Mouse (Mus musculus): ENCODE results near the gene Prr36. TPM values are rescaled to one million over a fixed set of nuclear protein-coding genes. Genes with fewer than 3 reads are reported as not detected.

Gene Prr36
- total and polyA plus RNA-seq, 3 experiments = 0.08 to 0.58 TPM; not detected in 1

DNA sequence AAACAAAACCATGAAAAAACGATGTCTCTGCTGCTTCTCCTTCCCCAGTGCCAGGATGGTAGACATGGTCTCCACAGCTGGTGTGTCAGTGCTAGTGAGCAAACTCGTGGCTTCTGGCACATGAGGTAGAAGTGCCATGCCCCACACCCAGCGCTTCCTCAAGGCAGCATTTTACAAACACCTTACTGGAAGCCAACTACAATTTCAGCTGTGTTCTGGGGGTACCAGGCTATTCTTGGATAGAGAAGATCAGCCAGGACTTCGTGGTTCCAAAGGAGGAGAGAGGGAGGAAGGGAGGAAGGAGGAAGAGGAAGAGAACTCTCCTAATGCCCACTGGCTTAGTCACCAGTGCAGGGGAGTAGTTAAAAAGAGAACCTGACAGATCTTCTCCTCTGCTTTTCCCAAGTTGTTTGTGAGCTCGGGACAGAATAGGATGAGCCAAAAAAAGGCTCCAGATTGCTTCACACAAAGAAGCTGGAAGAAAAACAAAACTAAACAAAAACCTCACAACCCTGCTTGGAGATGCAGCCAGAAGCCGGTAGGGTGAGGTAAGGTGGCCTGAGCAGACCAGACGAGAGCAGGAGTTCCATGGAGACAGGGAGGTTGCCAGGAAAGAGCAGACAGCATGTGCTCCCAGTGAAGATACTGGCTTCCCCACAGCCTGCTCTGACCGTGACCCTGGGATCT is 46.0 kb upstream of the Prr36 start:
- H3K79me2 ChIP-seq (ENCODE audit: control insufficient read depth, insufficient read depth, low read length, poor library complexity) = no peaks in the 10 kb centered on the region

GRCm38 (mm10) chr8:4259805-4260170 is 42.5 kb upstream of the Prr36 start:
- H3K4me1 ChIP-seq (ENCODE audit: control insufficient read depth in 1 of 2, insufficient read depth in 2 of 2, low read length in 2 of 2) = peaks cover 0 to 5% of the 10 kb centered on the region in 2 experiments; a peak in 2 of 4 replicates
- no peaks in the 10 kb centered on the region for H3K9me3 ChIP-seq (replicated peaks; ENCODE audit: insufficient read depth, low read length)
- no peak overlapping the region for H3K9ac ChIP-seq (ENCODE audit: control insufficient read depth, low read depth, low read length, poor library complexity, severe bottlenecking)
- peaks cover 3% of the 10 kb centered on the region in 2 experiments; a peak in 3 of 4 replicates for H3K36me3 ChIP-seq (ENCODE audit: control insufficient read depth in 1 of 2, insufficient read depth in 2 of 2, low read length in 2 of 2)
- DNase-seq (ENCODE audit: low read depth, low spot score) = no peak
- H3K27me3 ChIP-seq (ENCODE audit: control insufficient read depth in 1 of 2, insufficient read depth in 2 of 2, low read length in 2 of 2) = no peaks in the 10 kb centered on the region
- H3K79me2 ChIP-seq (ENCODE audit: control insufficient read depth, insufficient read depth, low read length, poor library complexity) = no peaks in the 10 kb centered on the region
- H3K27ac ChIP-seq (ENCODE audit: control insufficient read depth, low read depth, low read length) = no peak overlapping the region
- no peak for TF ChIP-seq CTCF (IDR thresholded peaks at IDR 0.05 in 2 of 3, conservative IDR thresholded peaks at IDR 0.05 in 1 of 3; ENCODE audit: control insufficient read depth in 1 of 3, insufficient read depth in 1 of 3, low read depth in 2 of 3, low read length in 3 of 3, poor library complexity in 1 of 3, severe bottlenecking in 1 of 3)
- TF ChIP-seq NELFE (IDR thresholded peaks at IDR 0.05; ENCODE audit: low read depth, low read length) = no peak
- TF ChIP-seq USF1 (IDR thresholded peaks at IDR 0.05; ENCODE audit: low read depth, low read length) = no peak
- TF ChIP-seq POLR2A (IDR thresholded peaks at IDR 0.05; ENCODE audit: control insufficient read depth in 1 of 2, insufficient read depth in 1 of 2, low read depth in 1 of 2, low read length in 2 of 2, poor library complexity in 1 of 2) = no peak
- TF ChIP-seq MEF2A (IDR thresholded peaks at IDR 0.05; ENCODE audit: extremely low read depth, insufficient replicate concordance, low read depth, low read length, poor library complexity, severe bottlenecking) = no peak
- no peak for TF ChIP-seq TCF12 (IDR thresholded peaks at IDR 0.05; ENCODE audit: low read depth, low read length)
- no peak overlapping the region for H3K4me3 ChIP-seq (ENCODE audit: control insufficient read depth in 1 of 2, insufficient read depth in 1 of 2, low read depth in 2 of 2, low read length in 2 of 2)

More for the DNA sequence above, 46.0 kb upstream of the Prr36 start:
- H3K4me1 ChIP-seq (ENCODE audit: control insufficient read depth in 1 of 2, insufficient read depth in 2 of 2, low read length in 2 of 2) = peaks cover 0 to 4% of the 10 kb centered on the region in 2 experiments; a peak in 2 of 4 replicates
- no peak overlapping the region for H3K27ac ChIP-seq (ENCODE audit: control insufficient read depth, low read depth, low read length)
- no peak for DNase-seq (ENCODE audit: low read depth, low spot score)
- no peak overlapping the region for H3K9ac ChIP-seq (ENCODE audit: control insufficient read depth, low read depth, low read length, poor library complexity, severe bottlenecking)
- peaks cover 3 to 12% of the 10 kb centered on the region in 2 experiments; a peak in 3 of 4 replicates for H3K36me3 ChIP-seq (ENCODE audit: control insufficient read depth in 1 of 2, insufficient read depth in 2 of 2, low read length in 2 of 2)
- TF ChIP-seq RAD21 (IDR thresholded peaks at IDR 0.05; ENCODE audit: low read depth, low read length) = no peak
- no peak for TF ChIP-seq MAFK (IDR thresholded peaks at IDR 0.05; ENCODE audit: borderline replicate concordance, low read depth, low read length)
- TF ChIP-seq CHD1 (IDR thresholded peaks at IDR 0.05; ENCODE audit: low read depth, low read length) = no peak
- TF ChIP-seq RCOR1 (IDR thresholded peaks at IDR 0.05; ENCODE audit: low read depth, low read length) = no peak
- no peak for TF ChIP-seq BHLHE40 (IDR thresholded peaks at IDR 0.05; ENCODE audit: borderline replicate concordance, low read depth, low read length)
- no peak for TF ChIP-seq GATA1 (IDR thresholded peaks at IDR 0.05; ENCODE audit: low read depth, low read length)
- no peak for TF ChIP-seq NELFE (IDR thresholded peaks at IDR 0.05; ENCODE audit: low read depth, low read length)
- TF ChIP-seq HCFC1 (IDR thresholded peaks at IDR 0.05; ENCODE audit: low read depth, low read length) = no peak
- TF ChIP-seq JUND (IDR thresholded peaks at IDR 0.05; ENCODE audit: low read depth, low read length) = no peak
- no peaks in the 10 kb centered on the region for H3K27me3 ChIP-seq (ENCODE audit: control insufficient read depth in 1 of 2, insufficient read depth in 2 of 2, low read length in 2 of 2)
- no peaks in the 10 kb centered on the region for H3K9me3 ChIP-seq (replicated peaks; ENCODE audit: insufficient read depth, low read length)
- no peak overlapping the region for H3K4me3 ChIP-seq (ENCODE audit: control insufficient read depth in 1 of 2, insufficient read depth in 1 of 2, low read depth in 2 of 2, low read length in 2 of 2)

Measured in MEL (cell line).